Mouse (Mus musculus): ENCODE measurements around the gene Usp34.
"Not testable (repeated sequence)": the region's sequence is repeated elsewhere in the genome, so short reads cannot be mapped to it uniquely, and the experiment has no call there.

DNA sequence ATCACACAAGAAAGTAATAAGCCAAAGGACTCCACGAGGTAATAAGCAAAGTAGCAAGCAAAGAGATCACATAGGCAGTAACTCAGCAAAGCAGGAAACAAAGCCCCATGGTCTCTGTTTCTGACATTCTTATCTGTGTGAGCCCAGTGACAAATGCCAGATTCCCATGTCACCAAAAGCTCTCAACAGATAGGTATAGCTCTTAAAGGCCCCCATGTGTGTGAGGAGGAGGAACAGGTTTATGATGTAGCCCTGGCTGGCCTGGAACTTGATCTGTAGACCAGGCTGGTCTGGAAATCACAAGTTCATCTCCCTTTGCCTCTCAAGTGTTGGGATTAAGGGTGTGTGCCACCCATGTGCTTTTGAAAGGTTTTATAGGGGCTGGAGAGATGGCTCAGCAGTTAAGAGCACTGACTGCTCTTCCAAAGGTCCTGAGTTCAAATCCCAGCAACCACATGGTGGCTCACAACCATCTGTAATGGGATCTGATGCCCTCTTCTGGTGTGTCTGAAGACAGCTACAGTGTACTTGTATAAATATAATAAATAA, 53.1 kb downstream of the Usp34 start:
- not testable (repeated sequence) for TF ChIP-seq CTCF, POLR2A (IDR thresholded peaks at IDR 0.05; ENCODE audit: extremely low read depth, insufficient read depth, low read length)
